Mouse (Mus musculus): ENCODE data around the gene Cbfa2t2.

- no peak for TF ChIP-seq POLR2A (IDR thresholded peaks at IDR 0.05; ENCODE audit: control insufficient read depth, low read depth, low read length)
- TF ChIP-seq CTCF (IDR thresholded peaks at IDR 0.05; ENCODE audit: control insufficient read depth, insufficient read depth, insufficient replicate concordance, low read depth, low read length), result no peak
These were observed 71.4 kb downstream of the Cbfa2t2 start for GRCm38 (mm10) chr2:154507566-154508283.

Data from testis, adult 2 months (tissue).